Mouse (Mus musculus): ENCODE measurements at regions not wholly inside any gene's neighbourhood (a gene's known extent, or its start where the extent isn't known, plus 50 kb on each side); places are given as distances from the start of the nearest gene placed in this dataset.
A peak's percentile ranks its signal among the peaks of the same experiment; 100 is the strongest.

- no peak for DNase-seq (ENCODE audit: low spot score in 2 of 2)
These were observed 232.7 kb downstream of the Mycn start for GRCm38 (mm10) chr12:12708954-12709523.

DNA sequence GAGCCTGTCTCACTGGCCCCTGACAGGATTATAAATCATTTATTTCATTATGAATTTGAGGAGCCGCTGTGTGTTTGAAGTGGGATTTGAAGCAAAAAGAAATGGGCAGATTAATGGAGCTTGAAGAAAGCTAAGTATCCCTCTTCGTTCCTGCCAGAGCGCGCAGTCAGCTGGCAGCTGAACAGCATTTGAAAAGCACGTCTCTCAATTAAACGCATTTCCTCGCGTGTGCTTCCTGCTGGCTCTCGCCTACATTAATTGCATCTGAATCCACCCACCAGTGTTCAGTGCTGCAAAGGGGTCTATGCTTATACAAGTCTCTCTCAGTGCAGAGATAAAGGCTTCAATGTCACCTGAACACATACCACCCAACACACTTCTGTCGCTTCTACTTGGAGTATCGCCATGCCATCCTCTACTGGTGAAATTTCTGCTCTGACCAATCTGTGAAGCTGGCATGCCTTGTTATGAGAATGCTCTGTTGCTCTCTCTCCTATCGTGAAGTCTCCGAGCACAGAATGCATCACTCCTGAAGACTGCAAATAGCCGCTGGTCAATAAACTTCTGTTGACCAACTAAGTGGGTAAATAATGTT is 235.3 kb downstream of the Mycn start:
- no peak for DNase-seq (ENCODE audit: low spot score in 2 of 2)

DNA sequence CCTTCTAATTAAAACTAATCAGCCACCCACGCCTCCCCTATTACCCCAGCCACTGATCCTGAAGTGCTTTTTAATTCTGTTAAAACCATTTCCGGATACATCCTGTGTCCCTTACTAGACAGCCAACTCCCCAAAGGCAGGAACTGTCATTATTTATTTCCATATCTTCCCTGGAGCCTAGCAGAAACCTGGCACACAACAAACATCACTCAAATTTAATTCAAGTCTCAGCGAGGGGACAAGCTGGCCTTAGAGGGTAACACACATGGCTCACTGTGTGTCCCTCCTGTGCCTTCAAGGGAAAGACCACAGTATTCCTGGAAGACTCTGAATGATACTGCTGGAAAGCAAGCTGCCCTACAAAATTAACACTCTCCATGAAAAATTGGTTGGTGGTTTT is 240.0 kb downstream of the Mycn start:
- no peak for DNase-seq (ENCODE audit: low spot score in 2 of 2)

GRCm38 (mm10) chr12:12701060-12701667 is 240.6 kb downstream of the Mycn start:
- DNase-seq (ENCODE audit: low spot score in 2 of 2) = no peak

GRCm38 (mm10) chr12:12693838-12694777 is 247.6 kb downstream of the Mycn start:
- DNase-seq (ENCODE audit: low spot score in 2 of 2) = no peak

GRCm38 (mm10) chr12:12687376-12687775 is 254.3 kb downstream of the Mycn start:
- no peak for DNase-seq (ENCODE audit: low spot score in 2 of 2)

GRCm38 (mm10) chr12:12685217-12685522 is 256.5 kb downstream of the Mycn start:
- DNase-seq (ENCODE audit: low spot score in 2 of 2) = no peak

- no peak for DNase-seq (ENCODE audit: low spot score in 2 of 2)
These were observed 257.1 kb downstream of the Mycn start for GRCm38 (mm10) chr12:12684481-12685216.

DNA sequence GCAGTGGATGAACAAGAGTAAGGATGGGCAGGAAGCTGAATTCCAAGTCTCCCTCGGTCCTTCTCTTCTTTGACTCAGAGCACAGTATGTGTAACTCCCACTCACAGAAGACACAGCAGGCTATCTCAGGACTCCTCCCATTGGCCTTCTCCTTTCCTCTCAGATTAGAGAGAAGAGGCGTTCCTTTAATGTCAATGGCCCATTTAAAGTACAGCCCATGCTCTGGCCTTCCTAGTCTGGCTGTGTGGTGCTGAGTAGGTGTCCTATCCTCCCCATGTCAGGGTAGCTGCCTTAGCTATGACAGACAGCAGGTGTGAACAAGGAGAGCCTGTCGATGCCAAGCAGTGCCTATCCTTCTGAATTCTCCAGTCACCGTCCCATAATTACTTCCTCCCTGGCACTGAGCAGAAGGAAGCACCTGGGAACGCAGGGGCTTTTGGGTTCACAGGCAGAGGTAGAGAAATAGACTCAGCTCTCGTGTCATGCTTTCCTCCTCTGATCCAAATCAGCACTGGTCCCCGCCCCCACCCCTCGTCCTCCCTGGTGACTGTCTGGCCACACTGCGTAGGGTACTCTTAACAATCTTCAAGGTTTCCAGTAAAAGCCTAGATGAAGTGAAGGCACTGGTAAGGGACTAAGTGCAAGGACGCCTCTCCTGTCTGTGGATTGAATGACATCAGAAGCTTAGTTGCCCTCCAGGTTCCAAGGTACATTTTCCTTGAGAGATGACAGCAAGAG is 257.8 kb downstream of the Mycn start:
- no peak for DNase-seq (ENCODE audit: low spot score in 2 of 2)

DNA sequence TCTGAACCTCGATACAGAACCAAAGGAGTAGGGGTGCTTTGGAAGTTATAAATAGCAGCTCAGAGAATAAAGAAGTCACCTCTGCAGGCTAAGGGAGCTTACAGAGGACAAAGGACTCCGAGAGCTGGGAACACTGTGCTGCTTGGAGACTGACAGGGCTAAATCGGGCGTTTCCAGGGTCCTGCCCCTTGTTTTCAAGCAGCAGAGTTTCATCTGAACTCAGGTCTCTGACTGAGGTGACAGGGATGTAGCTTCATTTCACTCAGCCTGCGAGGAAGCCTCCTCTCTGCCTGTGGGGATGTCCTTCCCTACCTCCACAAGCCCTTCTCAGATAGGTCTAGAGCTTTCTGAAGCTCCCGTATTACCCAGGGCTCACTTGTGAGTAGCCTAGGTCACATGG is 260.6 kb downstream of the Mycn start:
- no peak for DNase-seq (ENCODE audit: low spot score in 2 of 2)

- DNase-seq (ENCODE audit: low spot score in 2 of 2) = peak; percentile 51 to 54
These were observed 261.3 kb downstream of the Mycn start for GRCm38 (mm10) chr12:12680371-12680921.

- DNase-seq (ENCODE audit: low spot score in 2 of 2) = peak; percentile 33 to 63
These were observed 265.0 kb downstream of the Mycn start for GRCm38 (mm10) chr12:12676676-12677075.

GRCm38 (mm10) chr12:12669931-12670330 is 271.8 kb downstream of the Mycn start:
- DNase-seq (ENCODE audit: low spot score in 2 of 2) = no peak

GRCm38 (mm10) chr12:12668919-12669318 is 272.8 kb downstream of the Mycn start:
- no peak for DNase-seq (ENCODE audit: low spot score in 2 of 2)

- no peak for DNase-seq (ENCODE audit: low spot score in 2 of 2)
These were observed 286.1 kb downstream of the Mycn start for GRCm38 (mm10) chr12:12655611-12656010.

DNA sequence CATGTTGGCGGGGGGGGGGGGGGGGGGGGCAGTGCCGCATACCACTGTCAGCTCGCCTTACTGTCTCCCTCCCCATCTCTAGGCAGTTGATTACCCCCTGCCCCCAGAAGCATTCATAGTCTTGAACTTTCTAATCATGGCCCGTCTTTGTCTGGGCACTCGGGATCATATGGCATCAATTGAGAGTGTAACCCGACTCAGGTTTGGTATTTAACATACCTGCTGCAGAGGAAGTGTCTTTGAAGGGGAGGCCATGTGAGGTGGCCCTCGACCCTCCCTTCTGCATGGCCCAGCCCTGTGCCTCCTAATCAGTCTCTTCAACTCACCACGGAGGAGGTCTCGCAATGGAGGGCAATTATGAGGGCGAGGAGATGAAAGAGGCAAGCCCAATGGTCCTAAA is 286.5 kb downstream of the Mycn start:
- DNase-seq (ENCODE audit: low spot score in 2 of 2) = no peak

GRCm38 (mm10) chr12:12652361-12652760 is 289.4 kb downstream of the Mycn start:
- no peak for DNase-seq (ENCODE audit: low spot score in 2 of 2)

DNA sequence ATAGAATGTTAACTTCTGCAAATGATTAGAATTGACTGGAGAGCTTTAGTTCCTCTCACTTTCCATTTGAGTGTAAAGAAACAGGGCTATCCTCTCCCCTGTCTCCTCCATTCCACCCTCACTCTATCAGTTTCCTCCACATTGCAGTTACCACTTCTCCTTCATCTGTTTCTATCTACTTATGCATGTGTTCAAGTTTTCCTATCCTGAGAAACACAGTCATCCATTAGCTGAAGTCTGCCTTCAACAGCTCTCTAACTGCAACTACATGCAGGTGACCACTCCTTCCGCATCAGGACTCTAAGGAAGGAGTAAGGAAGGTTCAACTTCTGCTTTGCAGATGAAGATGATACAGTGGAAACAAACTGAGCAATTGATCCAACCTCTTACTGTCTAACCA is 291.4 kb downstream of the Mycn start:
- no peak for DNase-seq (ENCODE audit: low spot score in 2 of 2)

DNA sequence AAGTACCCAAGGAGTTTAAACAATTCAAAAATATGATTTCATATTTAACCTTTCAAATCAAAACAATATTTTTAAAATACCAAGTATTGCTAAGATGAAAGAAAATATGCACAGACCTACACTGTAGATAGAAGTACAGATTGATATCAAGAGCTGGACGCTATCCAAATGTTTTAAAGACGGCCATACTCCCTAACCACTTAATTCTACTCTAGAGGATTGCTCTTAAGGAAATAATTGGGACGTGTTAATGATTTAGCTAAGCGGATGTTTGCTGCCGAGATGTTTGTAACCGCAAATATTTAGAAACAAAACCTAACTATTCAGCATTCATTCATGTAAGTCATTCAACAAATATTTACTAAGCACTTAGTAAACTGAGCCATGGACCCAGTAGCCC is 294.2 kb downstream of the Mycn start:
- no peak for DNase-seq (ENCODE audit: low spot score in 2 of 2)

DNA sequence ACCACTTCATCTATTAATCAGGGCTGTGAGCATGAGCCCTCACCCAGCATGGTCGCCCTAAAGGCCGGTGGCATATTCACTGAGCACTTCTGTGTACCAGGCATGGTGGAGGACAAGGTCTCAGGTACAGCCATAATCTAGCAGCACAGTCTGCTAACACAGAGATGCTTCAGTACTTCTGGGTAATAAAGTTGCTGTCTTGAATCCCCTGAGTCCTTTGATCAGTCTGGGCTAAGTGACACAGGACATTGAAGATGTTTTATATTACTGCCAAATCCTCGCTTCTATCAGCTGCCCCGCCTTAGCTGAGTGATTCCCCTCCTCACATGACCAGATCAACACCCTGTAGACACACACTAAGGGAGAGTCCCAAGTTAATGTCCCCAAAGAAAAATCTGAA is 296.5 kb downstream of the Mycn start:
- DNase-seq (ENCODE audit: low spot score in 2 of 2) = no peak
